Mouse (Mus musculus) cerebellum, adult 2 months (tissue): ENCODE data around the gene Tspan10.

ENCODE experiments used
- CTCF ChIP-seq: fragments of 200-500 bp; IDR thresholded peaks from 2 replicates; pipeline ENCODE4 v1.5.1; 2011; ENCODE audit warnings: low read depth, mild to moderate bottlenecking, control low read depth, low read length, moderate library complexity, borderline replicate concordance; ENCODE audit not compliant: insufficient read depth
- POLR2A ChIP-seq: fragments of 200-500 bp; IDR thresholded peaks from 2 replicates; pipeline ENCODE4 v1.6.1; 2011; ENCODE audit warnings: low read length, control low read depth, borderline replicate concordance; ENCODE audit not compliant: insufficient read depth

DNA sequence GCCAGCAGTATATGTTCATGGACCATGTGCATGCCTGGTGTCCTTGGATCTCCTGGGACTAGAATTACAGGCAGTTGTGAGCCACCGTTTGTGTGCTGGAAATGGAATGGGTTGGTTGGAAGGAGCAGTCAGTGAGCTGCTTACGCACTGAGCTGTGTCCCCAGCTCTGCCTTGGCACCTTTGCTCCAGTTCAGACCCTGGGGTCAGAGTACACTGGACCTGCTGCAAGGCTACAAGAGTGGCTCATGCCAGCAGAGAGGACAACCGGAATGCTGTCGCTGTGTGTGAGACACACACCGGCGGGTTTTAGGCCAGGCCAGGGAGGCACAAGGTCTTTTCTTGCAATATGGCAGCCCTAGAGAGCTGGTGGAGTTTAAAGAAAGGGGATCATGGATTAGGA lies 29.6 kb downstream of the Tspan10 start:
- TF ChIP-seq CTCF (no peak), POLR2A (no peak)
